Comparison of ENCODE assay signal across 7 mouse cellular contexts in the genomic region with DNA sequence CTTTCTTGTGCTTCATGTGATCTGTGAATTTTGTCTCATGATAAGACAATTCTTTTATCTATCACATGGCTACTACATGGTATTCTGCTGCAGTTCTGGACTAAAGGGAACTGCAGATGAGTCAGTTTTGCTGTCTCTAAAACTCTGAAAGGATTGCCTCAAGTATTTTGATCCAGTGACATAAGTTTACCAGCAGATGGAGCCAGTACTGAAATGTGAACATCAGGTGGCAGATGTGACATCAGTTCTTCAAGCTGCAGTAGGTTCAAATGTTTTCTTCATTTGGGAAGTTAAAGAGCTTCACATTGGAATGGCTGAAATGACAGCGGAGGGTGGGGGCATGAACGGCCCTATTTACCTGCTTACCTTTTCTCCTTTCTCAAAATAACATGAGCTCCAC.
DNase-seq lines count a peak whose midpoint lies in the region; ATAC-seq and TF ChIP-seq lines count a peak whose summit lies in the region.

No protein-coding gene starts in this region.

- TF ChIP-seq CTCF in left cerebral cortex, adult 2 months (IDR thresholded peaks at IDR 0.05): peak; percentile 65

- H3K27ac ChIP-seq in left cerebral cortex, adult 2 months: no peak overlapping the region

- no peak for DNase-seq in left cerebral cortex, adult 2 months (ENCODE audit: extremely low spot score in 1 of 2, low spot score in 2 of 2)
- DNase-seq in left cerebral cortex, adult 11 months (ENCODE audit: low spot score): no peak
- DNase-seq in ES-CJ7 (ENCODE audit: low read depth, low spot score): peak; percentile 37
- peak; percentile 44 for DNase-seq in ZHBTc4 (ENCODE audit: low read depth, low spot score)
- peak; percentile 48 for DNase-seq in lung, postnatal 36 days
- no peak for DNase-seq in ovary, postnatal 36 days (ENCODE audit: low spot score)

- no peak for ATAC-seq in monocyte, adult 5-6 weeks (replicated peaks; ENCODE audit: insufficient number of reproducible peaks, low FRiP score, low TSS enrichment, poor library complexity, severe bottlenecking)

- intact Hi-C loops in left cerebral cortex, adult 2 months (cut with DNase I): loop anchor here (5.0 kb wide), 1 partner anchor 78 kb away; no protein-coding TSS in a partner anchor

- no peak overlapping the region for H3K4me3 ChIP-seq in left cerebral cortex, adult 2 months

Comparison
In these comparisons a context has a peak if more than half of its experiments do, and no peak if none do; other contexts are left out.
1. DNase-seq: peak in ES-CJ7 (single experiment), ZHBTc4 (single experiment) and lung, postnatal 36 days (single experiment); none in left cerebral cortex, adult 2 months (0 of 2), left cerebral cortex, adult 11 months (single experiment) and ovary, postnatal 36 days (single experiment).